Mouse (Mus musculus) cortical plate, adult 2 months (tissue): ENCODE measurements around the gene Gpr61. TPM values are rescaled to one million over a fixed set of nuclear protein-coding genes. Genes with fewer than 3 reads are reported as not detected.

ENCODE experiments used
- H3K27ac ChIP-seq: fragments of 200-500 bp; 2 replicates; pipeline ENCODE4 v1.5.1; 2012; ENCODE audit warnings: low read length, control low read depth, inconsistent platforms; ENCODE audit not compliant: insufficient read depth
- H3K4me1 ChIP-seq: fragments of 200-500 bp; 2 replicates; pipeline ENCODE4 v1.6.1; 2011; ENCODE audit warnings: low read length; ENCODE audit not compliant: control insufficient read depth, insufficient read depth
- H3K4me3 ChIP-seq: fragments of 200-500 bp; 2 replicates; pipeline ENCODE4 v1.5.1; 2011; ENCODE audit warnings: mild to moderate bottlenecking, low read length, control low read depth; ENCODE audit not compliant: insufficient read depth
- CTCF ChIP-seq: fragments of 200-500 bp; IDR thresholded peaks from 2 replicates; pipeline ENCODE4 v1.5.1; 2011; ENCODE audit warnings: mild to moderate bottlenecking, control low read depth, low read length; ENCODE audit not compliant: insufficient read depth; ENCODE audit errors: extremely low read depth
- POLR2A ChIP-seq: fragments of 200-500 bp; IDR thresholded peaks from 2 replicates; pipeline ENCODE4 v1.6.1; 2011; ENCODE audit warnings: mild to moderate bottlenecking, low read length, control low read depth; ENCODE audit not compliant: insufficient read depth; ENCODE audit errors: extremely low read depth
- polyA plus RNA-seq: library from polyadenylated mRNA; depleted of rRNA; stranded (reverse); fragments of >200 nt; gene quantifications from 2 replicates; pipeline ENCODE4 v1.2.3, GENCODE M21; 2012

Gpr61 gene
- polyA plus RNA-seq, 1 experiment = 12.3 TPM

DNA sequence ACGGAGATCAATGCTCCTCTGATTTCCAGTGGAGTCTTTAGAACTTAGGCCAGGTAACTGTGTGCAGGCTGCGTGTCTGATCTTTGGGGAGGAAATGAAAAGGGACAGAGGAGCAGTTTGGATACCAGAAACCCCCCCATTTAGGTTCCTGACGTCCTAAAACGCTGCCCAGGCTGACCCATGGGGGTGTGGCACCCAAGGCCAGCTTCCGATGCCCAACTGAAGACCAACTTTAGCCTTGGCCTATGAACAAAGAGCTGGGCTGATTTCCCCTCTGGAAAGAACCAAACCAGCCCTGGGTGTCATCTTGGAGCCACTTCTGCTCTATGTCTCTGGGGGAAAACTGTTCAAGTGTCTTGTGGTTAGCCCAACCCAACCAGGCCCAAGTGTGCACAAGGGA lies 9.4 kb upstream of the Gpr61 start:
- TF ChIP-seq POLR2A = no peak
- Histone ChIP-seq H3K27ac (no peak overlapping the region), H3K4me3 (no peak overlapping the region), H3K4me1 (peaks cover 12% of the 10 kb centered on the region)

GRCm38 (mm10) chr3:108158383-108159037 lies 3.8 kb upstream of the Gpr61 start:
- Histone ChIP-seq H3K27ac (peak overlapping the region; percentile 97), H3K4me1 (peaks cover 11% of the 10 kb centered on the region), H3K4me3 (no peak overlapping the region)
- TF ChIP-seq POLR2A = peak; percentile 82; the same call in 1 of the 2 replicates
- no peak for TF ChIP-seq CTCF

DNA sequence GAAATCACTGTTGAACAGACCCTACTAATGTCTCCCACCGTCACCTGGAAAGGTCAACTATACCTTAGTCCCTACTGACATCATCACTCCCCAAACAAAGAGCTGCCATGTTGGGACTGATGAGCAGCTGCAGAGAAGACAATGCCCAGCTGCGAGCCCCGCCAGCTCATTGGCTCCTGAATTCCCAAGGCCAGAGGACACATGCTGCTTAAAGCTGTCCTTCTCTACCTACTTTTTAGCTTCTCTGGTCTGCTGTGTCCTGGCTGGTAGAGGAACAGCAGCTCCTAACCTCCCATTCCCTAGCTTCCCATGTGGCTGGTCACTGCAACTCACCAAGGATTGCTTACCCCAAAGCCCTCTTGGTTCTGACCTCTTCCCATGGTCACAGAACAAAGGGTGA lies 2.4 kb downstream of the Gpr61 start:
- TF ChIP-seq POLR2A (no peak), CTCF (no peak)
- Histone ChIP-seq H3K27ac (no peak overlapping the region), H3K4me1 (peaks cover 3% of the 10 kb centered on the region; the same call in 1 of the 2 replicates), H3K4me3 (no peak overlapping the region)

DNA sequence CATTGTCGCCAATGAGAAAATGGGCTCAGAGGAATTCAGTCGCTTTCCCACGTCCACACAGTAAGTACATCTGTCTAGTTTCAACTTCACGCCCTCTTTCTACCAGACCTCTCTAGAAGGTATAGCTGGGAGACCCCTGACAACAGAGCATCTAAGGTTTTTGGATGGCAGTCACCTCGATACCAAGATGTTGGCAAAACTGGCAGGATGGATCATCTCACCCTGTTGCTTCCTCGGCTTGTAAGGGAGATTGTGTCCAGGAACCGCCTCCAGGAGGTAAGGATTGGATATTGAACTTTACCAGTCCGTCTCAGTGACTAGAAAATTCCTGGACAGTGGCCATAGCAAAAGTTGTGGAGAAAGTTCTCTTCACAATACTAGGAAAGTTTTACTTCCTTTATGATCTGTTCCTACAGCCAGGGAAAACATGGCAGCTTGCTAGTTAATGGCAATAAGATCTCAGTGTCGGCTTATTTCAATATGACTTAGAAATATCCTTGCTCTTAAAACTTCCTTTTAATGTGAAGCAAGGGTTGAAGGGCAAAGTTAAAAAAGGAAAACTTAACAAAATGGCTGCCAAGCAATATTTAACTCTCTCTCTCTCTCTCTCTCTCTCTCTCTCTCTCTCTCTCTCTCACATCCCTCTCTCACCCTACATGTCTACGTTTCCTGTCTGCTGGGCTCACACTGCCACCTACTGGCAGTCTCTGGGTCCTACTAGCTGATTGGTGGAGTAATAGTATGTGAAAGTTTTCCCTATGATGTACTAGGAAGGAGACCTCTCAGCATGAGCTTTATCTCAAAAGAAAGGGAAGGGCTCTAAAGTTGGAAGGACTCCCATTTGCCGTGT lies 7.1 kb downstream of the Gpr61 start:
- Histone ChIP-seq H3K27ac (no peak overlapping the region), H3K4me3 (no peak overlapping the region), H3K4me1 (peaks cover 3% of the 10 kb centered on the region; the same call in 1 of the 2 replicates)
- no peak for TF ChIP-seq POLR2A
- peak; percentile 97 for TF ChIP-seq CTCF

DNA sequence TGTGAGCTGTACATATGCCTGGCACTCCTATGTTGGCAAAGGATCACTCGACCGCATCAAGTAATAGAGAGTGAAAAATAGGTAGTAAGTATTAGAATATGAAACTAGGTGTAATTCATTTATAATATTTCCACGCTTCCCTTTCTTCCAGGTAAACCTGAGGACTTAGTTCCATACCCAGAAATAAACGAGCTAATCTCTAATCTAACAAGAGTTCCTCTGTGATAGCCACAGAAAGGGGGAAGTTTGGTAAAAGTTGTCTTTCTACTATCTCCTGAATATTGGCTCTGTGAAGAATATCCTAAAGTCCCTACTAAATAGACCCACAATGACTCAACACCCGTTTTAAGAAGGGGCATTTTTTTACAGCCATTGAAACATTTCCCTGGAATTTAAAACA lies 8.0 kb downstream of the Gpr61 start:
- TF ChIP-seq POLR2A (no peak), CTCF (no peak)
- Histone ChIP-seq H3K27ac (no peak overlapping the region), H3K4me1 (no peaks in the 10 kb centered on the region), H3K4me3 (peak overlapping the region; percentile 73; the same call in 1 of the 2 replicates)

GRCm38 (mm10) chr3:108145534-108146445 lies 8.9 kb downstream of the Gpr61 start, which contains the start of gene Gnai3:
Gene Gnai3, minus strand, starts transcription at chr3:108146146.
- peak within 1 kb of the TSS; percentile 73 for H3K4me3 ChIP-seq
- H3K27ac ChIP-seq = peak within 1 kb of the TSS; percentile 69
- TF ChIP-seq POLR2A = peak; percentile 92
- no peak for TF ChIP-seq CTCF
- no peaks in the 10 kb centered on the region for H3K4me1 ChIP-seq

GRCm38 (mm10) chr3:108140786-108141185 lies 13.9 kb downstream of the Gpr61 start:
- TF ChIP-seq POLR2A = no peak
- TF ChIP-seq CTCF = no peak

GRCm38 (mm10) chr3:108139113-108139512 lies 15.6 kb downstream of the Gpr61 start:
- H3K4me1 ChIP-seq = peaks cover 3% of the 10 kb centered on the region
- H3K27ac ChIP-seq = no peak overlapping the region
- no peak overlapping the region for H3K4me3 ChIP-seq
- TF ChIP-seq POLR2A = no peak
- TF ChIP-seq CTCF = no peak

More at GRCm38 (mm10) chr3:108140786-108141185, 13.9 kb downstream of the Gpr61 start:
- Histone ChIP-seq H3K4me3 (no peak overlapping the region), H3K4me1 (peaks cover under 1% of the 10 kb centered on the region; the same call in 1 of the 2 replicates), H3K27ac (no peak overlapping the region)

DNA sequence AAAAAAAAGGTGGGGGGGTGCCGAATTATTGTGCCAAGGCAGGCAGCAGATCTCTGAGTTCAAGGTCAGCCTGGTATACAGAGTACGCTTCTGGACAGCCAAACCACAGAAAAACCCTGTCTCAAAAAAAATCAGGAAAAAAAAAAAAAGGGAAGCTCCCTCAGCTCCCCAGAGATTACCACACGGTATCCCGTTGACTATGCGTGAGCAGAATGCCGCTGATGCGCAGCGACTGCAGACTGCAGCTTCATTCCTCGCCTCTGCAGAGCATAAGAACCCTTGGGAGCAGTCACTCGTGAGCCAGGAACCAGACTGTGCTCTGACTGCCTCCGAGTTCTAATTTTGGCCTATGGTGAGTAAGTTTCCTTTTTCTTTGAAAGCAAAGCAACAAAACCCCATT lies 20.0 kb downstream of the Gpr61 start:
- peaks cover 3% of the 10 kb centered on the region for H3K4me1 ChIP-seq
- no peak overlapping the region for H3K27ac ChIP-seq
- TF ChIP-seq CTCF (no peak), POLR2A (peak; percentile 86)
- H3K4me3 ChIP-seq = no peak overlapping the region
